Mouse (Mus musculus) erythroblast, embryonic 14.5 days (primary cell): ENCODE data around the gene BC034090.

Source experiments
- GATA1 ChIP-seq: IDR thresholded peaks from 2 replicates; pipeline ENCODE4 v1.6.1; 2012; ENCODE audit warnings: low read length, inconsistent platforms, mixed read lengths
- TAL1 ChIP-seq: IDR thresholded peaks from 3 replicates; pipeline ENCODE4 v1.6.1; 2012; ENCODE audit warnings: low read length, inconsistent platforms, mixed read lengths

DNA sequence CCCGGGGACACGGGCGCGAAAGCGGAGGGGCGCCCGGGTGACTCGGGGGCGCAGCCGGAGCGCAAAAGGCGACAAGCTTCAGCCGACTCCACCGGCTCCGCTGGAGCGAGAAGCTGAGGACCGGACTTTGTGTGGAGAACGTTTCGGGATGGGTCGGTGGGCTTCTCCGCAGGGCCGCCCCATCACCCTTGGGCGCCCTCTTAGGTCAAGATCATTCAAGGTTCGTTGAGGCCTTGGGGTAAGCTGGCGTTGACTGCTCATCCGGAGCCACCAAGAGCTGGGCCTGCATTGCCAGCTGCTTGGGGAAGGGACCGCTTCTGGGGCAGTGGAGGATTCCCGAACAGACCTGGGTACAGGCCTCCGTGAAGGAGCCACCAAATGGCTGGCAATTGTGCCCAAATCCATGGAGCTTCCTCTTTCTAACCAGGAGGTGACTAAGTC lies 547 bp upstream of the BC034090 start:
- TF ChIP-seq GATA1 (no peak), TAL1 (no peak)
